Mouse (Mus musculus) spleen, adult 18-20 months (tissue): ENCODE results near the gene Vgll2.

ENCODE experiments used
- DNase-seq, 2 experiments: peaks; one replicate each; pipeline ENCODE4 v3.0.0; 2022; ENCODE audit warnings: mixed read lengths in 2 of 2

Vgll2 gene

DNA sequence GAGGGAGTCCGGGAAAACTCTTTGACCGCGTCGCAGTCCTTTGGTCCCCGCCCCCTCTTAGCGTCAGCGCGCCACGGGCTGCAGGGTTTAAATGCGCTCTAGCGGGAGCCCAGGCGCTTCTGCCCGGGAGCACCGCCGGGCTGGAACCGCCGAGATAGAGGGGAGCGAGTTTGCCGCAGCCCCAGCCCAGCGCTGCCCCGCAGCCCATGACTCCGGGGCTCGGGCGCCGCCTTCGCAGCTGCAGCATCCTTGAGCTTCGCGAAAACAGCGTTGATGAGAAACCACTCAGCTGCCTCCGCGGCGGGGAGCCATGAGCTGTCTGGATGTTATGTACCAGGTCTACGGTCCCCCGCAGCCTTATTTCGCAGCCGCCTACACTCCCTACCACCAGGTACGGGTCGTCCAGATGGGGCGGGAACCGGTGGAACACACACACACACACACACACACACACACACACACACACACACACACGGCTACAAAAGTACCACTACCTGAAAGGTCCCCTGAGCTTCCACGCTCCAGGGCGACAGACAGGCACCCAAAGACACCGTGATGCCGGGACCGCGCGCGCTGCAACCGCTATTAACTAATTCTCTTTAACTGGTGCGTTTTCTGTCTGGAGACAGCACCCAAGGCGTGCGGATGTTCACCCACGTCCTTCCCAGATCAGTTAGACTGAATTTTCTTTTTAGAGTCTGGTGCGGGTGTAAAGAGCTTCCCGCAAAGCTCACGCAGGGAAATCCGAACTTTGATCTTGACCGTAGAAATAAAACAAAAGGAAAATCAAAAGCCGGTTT, at the start of gene Vgll2:
TSS of gene Vgll2 (plus strand) at position 90 of the 800 bp plus-strand sequence.
- no peak for DNase-seq

GRCm38 (mm10) chr10:51975137-51975536, 47.2 kb upstream of the Vgll2 start:
- no peak for DNase-seq

DNA sequence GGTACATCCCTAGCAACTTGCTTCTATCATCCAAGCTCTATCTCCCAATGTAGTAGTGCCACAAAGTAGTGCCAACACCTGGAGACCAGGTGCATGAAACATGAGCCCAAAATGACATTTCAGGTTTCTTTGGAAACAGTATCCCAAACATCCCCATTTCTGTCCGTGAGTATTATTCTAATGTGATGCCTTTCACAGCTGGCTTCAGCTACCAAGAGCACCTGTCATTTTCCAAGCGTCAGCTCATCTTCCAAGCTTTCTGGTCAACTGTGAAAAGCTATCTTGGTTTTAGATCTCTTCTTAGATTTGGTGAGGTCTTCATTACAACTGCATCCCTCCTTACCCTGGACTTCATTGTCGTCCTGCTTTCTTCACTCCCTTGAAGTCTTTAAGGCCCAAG, 46.7 kb upstream of the Vgll2 start:
- DNase-seq: no peak

DNA sequence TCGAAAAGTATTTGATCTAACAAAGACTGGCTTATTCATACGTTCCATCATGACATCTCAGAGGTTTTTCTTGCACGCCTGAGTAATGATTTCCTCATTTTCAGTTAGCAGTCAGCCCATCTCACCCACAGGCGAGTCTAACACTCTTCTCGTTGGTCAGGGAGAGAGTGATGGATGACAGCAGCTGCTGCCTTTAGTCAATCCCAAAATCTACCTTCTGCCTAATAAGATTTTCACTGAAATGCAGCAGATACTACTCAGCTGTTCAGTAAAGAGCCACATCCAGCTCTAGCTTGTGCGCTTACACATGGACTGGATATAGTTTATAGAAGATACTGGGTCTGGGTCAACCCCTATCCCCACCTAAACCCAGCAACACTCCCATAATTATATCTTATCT, 40.7 kb upstream of the Vgll2 start:
- DNase-seq: no peak

- no peak for DNase-seq
Measured at GRCm38 (mm10) chr10:51982395-51982794, 39.9 kb upstream of the Vgll2 start.

DNA sequence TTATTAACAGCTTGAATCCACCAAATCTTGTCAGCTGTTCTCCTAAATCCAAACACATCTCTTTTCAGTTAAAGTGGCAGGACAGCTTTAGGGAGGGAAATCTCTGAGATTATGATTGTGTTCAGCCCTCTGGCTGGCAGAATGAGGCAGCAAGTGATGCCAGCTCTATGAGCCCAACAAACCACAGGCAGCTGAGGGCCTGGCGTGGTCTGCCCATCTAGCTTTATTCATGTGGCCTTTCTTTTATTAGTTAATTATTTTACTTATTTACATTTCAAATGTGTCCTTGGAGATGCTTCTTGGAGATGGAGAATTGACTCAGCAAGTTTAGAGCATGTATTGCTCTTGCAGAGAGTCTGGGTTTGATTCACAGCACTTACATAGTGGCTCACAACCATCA, 3.8 kb upstream of the Vgll2 start:
- no peak for DNase-seq

- DNase-seq: no peak
Measured at GRCm38 (mm10) chr10:52021231-52021630, 1.1 kb upstream of the Vgll2 start.

GRCm38 (mm10) chr10:52021736-52022394, 437 bp upstream of the Vgll2 start:
- no peak for DNase-seq

- DNase-seq: no peak
Measured at GRCm38 (mm10) chr10:52023213-52024052, 1.1 kb downstream of the Vgll2 start.

DNA sequence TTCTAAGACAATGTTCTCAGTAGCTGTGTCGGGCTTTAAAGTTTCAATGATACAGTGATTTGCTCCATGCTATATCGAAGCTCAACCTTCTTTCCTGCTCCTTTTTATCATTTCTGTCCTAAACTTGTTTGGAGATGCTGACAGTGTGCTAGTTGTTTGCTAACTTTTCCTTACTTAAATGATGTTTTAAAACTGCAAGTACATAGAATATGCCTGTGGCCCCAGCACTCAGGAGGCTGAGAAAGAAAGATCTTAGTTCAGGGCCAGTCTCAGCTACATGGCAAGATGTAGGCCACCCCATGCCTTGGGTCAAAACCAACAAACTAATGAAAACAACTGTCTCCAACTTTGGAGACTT, 1.7 kb downstream of the Vgll2 start:
- no peak for DNase-seq

DNA sequence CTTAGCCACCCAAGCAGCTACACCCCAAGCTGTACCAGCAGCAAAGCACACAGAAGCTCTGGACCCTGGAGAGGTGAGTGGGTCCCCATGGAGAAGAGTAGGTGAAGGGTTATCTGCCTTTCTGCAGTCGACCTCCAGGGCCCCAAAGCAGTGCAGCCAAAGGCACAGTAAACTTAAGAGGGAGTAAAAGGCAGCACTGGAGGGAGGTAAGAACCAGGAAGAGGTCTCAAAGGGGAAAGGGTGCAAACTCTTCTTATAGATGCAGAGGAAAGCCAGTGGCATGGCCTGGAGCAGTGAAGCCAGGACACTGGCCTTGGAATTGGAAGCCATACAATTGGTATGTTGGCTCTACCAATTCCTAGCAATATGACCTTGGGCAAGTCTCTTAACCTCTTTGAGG, 3.0 kb downstream of the Vgll2 start:
- no peak for DNase-seq

GRCm38 (mm10) chr10:52025821-52026220, 3.5 kb downstream of the Vgll2 start:
- DNase-seq: no peak

GRCm38 (mm10) chr10:52027161-52028035, 5.1 kb downstream of the Vgll2 start:
- no peak for DNase-seq

DNA sequence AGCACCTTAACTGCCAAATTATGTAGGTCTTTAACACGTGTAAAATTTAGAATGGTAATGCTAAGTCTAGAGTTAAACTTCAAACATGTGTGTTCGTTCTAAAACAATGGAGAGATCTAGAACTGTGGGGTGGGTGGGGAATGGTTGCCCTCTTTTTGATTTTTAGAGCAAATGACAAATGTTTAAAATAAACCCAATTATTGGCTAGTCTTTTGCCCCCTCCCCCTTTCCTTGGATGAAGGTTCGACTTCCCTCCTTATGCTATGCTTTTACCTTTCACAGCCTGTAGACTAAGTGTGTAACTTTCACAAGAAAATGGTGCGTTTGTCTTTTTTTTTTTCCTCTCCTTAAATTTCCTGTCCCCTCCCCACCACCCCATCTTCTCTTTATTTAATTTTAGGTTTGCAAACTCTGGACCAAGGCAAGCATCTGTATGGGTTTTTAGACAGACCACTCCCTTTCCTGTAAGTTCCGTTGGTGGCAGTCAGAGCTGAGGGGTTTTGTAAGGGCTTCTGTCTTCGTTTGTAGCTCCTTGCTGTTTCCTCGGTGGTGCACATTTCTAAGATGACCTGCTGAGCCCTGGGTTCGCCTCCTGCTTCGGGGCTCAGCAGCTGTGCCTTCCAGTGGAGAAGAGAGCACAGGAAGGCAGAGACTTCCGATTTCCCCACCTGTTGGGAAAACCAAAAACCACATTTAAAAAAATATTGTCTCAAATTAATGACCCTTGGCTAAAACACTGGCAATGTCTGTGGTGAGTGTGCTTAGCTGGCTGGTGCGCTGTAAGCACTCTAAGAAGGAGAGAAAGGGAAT, 6.5 kb downstream of the Vgll2 start:
- no peak for DNase-seq

DNA sequence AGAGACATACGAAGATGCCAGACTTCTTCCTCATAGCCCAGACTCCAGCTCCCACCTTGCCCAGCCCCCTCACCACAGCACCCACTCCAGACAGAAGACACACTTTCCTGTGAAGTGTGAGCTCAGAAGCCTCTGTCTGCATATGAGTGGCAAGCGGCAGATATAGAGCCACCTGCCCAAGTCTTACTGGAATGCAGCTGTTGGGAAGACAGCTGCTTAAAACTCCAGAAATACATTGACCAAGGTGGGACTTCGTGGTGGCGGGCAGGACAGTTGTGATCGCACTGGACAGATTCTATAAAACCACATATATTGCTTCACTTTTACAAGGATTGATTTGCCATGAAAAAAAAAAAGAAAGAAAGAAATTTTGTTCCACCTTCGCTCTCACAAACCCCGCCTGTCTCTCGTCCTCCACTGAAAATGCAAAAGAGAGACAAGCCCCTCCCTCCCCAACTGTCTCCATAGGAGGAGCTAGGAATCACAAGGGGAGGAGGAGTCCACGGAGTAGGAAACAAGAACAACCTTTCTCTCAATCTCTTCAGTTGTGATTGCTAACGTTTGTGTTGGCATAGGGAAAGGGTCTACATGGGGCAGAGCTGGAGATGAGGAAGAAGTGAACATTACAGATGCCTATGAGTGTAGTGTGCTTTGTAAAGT, 7.2 kb downstream of the Vgll2 start:
- DNase-seq: no peak

DNA sequence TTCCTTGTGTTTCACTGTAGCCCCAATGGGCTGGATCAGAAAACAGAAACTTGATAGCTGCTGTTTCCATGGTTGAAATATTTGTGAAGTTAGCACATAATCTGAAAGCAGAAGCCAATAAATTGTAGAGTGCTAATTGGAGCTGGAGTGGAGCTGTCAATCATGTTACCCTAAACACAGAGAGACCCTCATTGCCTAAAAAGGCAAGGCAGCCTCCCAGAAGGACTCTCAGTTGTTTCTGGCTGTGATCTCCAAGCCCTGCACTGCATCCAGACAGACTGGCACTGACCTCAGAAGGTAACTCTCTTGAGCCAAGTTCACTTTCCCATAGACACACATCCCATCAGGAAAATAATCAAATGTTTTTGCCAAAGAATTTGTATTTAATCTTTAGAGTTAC, 11.4 kb downstream of the Vgll2 start:
- no peak for DNase-seq

DNA sequence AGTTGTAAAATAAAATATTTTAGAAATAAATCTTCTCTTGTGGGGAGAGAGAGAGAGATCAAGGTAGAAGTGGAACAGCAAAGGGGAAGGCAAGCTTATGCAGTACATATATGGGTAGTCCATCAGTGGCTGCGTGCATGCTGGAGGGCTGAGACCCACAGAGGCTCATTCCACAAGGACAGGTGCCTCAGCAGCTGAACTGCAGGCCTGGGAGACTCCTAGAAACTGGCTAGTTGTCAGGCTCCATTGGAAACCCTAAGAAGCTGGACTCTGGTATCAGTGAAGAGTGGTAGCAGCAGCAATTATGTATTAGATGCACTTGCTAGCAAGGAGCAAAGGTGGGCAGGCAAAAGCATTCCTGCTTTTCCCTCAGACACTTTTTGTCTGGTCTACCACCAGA, 17.1 kb downstream of the Vgll2 start:
- no peak for DNase-seq

DNA sequence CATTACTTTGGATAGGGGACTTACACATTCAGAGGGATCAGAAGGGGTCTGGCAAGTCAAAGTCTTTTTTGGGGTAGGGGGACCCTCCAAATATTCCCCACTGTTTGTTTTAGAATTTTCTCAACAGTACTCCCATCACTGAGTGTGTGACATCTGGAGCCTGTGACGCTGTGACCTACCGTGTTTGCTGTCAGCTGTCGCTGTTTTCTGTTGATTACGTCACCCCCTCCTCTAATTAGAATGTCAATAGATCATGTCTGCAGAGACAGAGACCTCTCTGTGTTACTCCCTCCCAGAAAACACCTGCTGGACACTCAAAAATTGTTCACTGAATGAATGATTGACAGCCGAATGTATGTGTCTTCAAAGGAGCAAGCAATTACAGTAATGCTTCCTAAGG, 20.8 kb downstream of the Vgll2 start:
- no peak for DNase-seq

DNA sequence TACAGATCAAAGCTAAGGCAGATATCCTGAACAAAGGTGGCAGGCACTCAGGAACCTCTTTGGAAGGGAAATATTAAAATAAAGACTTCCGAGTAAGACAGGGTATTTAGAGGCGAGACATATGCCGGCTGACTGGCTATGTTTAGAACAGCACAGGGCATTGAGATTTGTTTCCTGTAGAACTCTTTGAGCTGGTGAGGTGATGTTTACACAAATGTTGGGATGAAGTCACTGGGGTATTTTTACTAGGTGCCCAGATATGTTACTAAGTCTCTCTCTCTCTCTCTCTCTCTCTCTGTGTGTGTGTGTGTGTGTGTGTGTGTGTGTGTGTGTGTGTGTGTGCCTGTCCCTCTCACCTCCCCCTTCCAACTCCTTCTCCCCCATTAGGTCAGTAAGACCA, 26.0 kb downstream of the Vgll2 start:
- no peak for DNase-seq

DNA sequence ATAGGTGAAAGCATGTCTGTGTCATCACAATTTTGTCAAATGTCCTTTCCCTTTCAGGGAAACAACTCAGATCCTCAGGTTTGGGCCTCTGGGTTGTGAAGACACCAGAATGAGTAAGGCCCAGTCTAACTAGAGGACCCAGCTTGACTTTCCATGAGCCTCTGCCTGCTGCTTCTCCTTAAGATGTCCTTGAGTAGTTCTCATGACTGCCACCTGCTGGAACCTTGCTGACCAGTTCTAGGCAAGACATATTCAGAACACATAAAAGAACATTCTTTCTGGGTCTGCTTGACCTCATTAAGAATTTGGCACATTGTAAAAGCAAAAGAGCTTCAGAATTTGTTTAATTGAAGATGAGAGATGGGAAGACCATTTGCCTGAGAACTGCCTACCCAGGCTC, 50.2 kb downstream of the Vgll2 start:
- no peak for DNase-seq
